Mouse (Mus musculus) heart, postnatal 0 days (tissue): Measurements from ENCODE around the gene Celf2.

Experiments
- CTCF ChIP-seq: IDR thresholded peaks from 2 replicates; pipeline ENCODE4 v1.5.1; 2016; ENCODE audit warnings: antibody characterized with exemption, control low read depth, low read depth
- EP300 ChIP-seq: IDR thresholded peaks from 2 replicates; pipeline ENCODE4 v1.6.1; 2016; ENCODE audit warnings: antibody characterized with exemption, low read depth

DNA sequence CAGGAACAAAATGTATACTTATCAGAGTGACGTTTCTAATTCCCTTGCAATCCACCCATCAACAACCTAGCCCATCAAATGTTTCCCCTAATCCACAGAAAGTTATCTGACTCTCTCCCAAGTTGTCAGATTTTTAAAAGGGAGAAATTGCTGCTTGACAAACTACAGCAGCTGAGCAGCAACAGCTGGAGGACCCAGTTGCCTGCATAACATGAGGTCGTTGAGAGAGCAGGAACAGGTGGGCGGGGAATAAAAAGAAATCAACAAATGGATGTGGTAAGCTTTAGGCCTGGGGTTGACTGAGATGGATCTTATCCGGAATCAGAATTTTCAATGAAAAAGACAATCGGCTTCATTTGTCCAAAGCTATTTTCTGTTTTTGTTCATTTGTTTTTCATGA, 632.3 kb downstream of the Celf2 start:
- no peak for TF ChIP-seq CTCF
- TF ChIP-seq EP300 = no peak
